Mouse (Mus musculus) hindbrain, embryonic 14.5 days (tissue): ENCODE measurements at regions not wholly inside any gene's neighbourhood (a gene's known extent, or its start where the extent isn't known, plus 50 kb on each side); places are given as distances from the start of the nearest gene placed in this dataset.
A peak's percentile ranks its signal among the peaks of the same experiment; 100 is the strongest.

Experiments used
- ATAC-seq: fragments of 200-750 bp; cut with Nextera tagmentation; 2 replicates; pipeline ENCODE4 v1.8.0; 2017; ENCODE audit warnings: moderate number of reproducible peaks, mild to moderate bottlenecking, moderate TSS enrichment, moderate library complexity; ENCODE audit not compliant: low FRiP score
- DNase-seq: peaks from one replicate; pipeline ENCODE4 v3.0.0-alpha.2; 2015; ENCODE audit warnings: low spot score
- H3K27ac ChIP-seq: fragments of 300-500 bp; sonication (generic); 2 replicates; pipeline ENCODE4 v1.5.1; 2014; ENCODE audit warnings: mild to moderate bottlenecking, moderate library complexity
- H3K27me3 ChIP-seq: fragments of 300-500 bp; sonication (generic); 2 replicates; pipeline ENCODE4 v1.6.1; 2014; ENCODE audit warnings: mild to moderate bottlenecking, low read length, mixed read lengths; ENCODE audit not compliant: control insufficient read depth, insufficient read depth
- H3K36me3 ChIP-seq: fragments of 300-500 bp; sonication (generic); replicated peaks from 2 replicates; pipeline ENCODE4 v1.6.1; 2014; ENCODE audit not compliant: control insufficient read depth, insufficient read depth
- H3K4me1 ChIP-seq: fragments of 300-500 bp; sonication (generic); replicated peaks from 2 replicates; pipeline ENCODE4 v1.6.1; 2014; ENCODE audit warnings: antibody characterized with exemption, low read length, mixed read lengths; ENCODE audit not compliant: control insufficient read depth, insufficient read depth
- H3K4me2 ChIP-seq: fragments of 300-500 bp; sonication (generic); replicated peaks from 2 replicates; pipeline ENCODE4 v1.6.1; 2014; ENCODE audit warnings: mild to moderate bottlenecking, moderate library complexity
- H3K4me3 ChIP-seq: fragments of 300-500 bp; sonication (generic); replicated peaks from 2 replicates; pipeline ENCODE4 v1.5.1; 2014; ENCODE audit warnings: mild to moderate bottlenecking, low read length
- H3K9ac ChIP-seq: fragments of 300-500 bp; sonication (generic); 2 replicates; pipeline ENCODE4 v1.6.1; 2014
- H3K9me3 ChIP-seq: fragments of 300-500 bp; sonication (generic); 2 replicates; pipeline ENCODE4 v1.6.1; 2016; ENCODE audit warnings: low read length; ENCODE audit not compliant: control insufficient read depth
- WGBS: fragments of 180-500 bp; shearing (Covaris S2); extraction: QIAGEN DNeasy Blood & Tissue Kit; methylation state at CpG from one replicate; pipeline ENCODE4 v1.1.7; 2014; 5-methylcytosine and 5-hydroxymethylcytosine counted together

GRCm38 (mm10) chr13:73405720-73406629 is 61.0 kb upstream of the Lpcat1 start:
- H3K27me3 ChIP-seq: no peaks in the 10 kb centered on the region
- no peaks in the 10 kb centered on the region for H3K4me1 ChIP-seq
- H3K4me3 ChIP-seq: no peak overlapping the region
- H3K9me3 ChIP-seq: no peaks in the 10 kb centered on the region
- WGBS: 19% methylated on average over 20 of the region's 20 CpGs
- no peak overlapping the region for H3K9ac ChIP-seq
- ATAC-seq (0 out of 2 replicates have a peak, but pooled peaks have one; percentile 48), DNase-seq (no peak)
- no peaks in the 10 kb centered on the region for H3K36me3 ChIP-seq
- H3K4me2 ChIP-seq: no peak overlapping the region
- H3K27ac ChIP-seq: no peak overlapping the region

GRCm38 (mm10) chr13:73400921-73401320 is 66.1 kb upstream of the Lpcat1 start:
- Histone ChIP-seq H3K9ac (no peak overlapping the region), H3K4me1 (no peaks in the 10 kb centered on the region), H3K4me3 (no peak overlapping the region), H3K36me3 (no peaks in the 10 kb centered on the region), H3K27ac (no peak overlapping the region), H3K27me3 (no peaks in the 10 kb centered on the region; the same call in 1 of the 2 replicates), H3K9me3 (no peaks in the 10 kb centered on the region), H3K4me2 (no peak overlapping the region)
- 89% methylated on average over 1 of the region's 1 CpGs for WGBS
- DNase-seq: no peak
- ATAC-seq: no peak

GRCm38 (mm10) chr13:73397033-73397432 is 68.7 kb upstream of the Ndufs6 start:
- H3K4me3 ChIP-seq: no peak overlapping the region
- no peak overlapping the region for H3K9ac ChIP-seq
- DNase-seq (no peak), ATAC-seq (no peak)
- H3K27ac ChIP-seq: no peak overlapping the region
- WGBS: 15% methylated on average over 4 of the region's 4 CpGs
- no peaks in the 10 kb centered on the region for H3K36me3 ChIP-seq
- H3K4me1 ChIP-seq: no peaks in the 10 kb centered on the region
- no peaks in the 10 kb centered on the region; the same call in 1 of the 2 replicates for H3K27me3 ChIP-seq
- H3K4me2 ChIP-seq: no peak overlapping the region
- H3K9me3 ChIP-seq: no peaks in the 10 kb centered on the region

- no peak overlapping the region for H3K4me3 ChIP-seq
- H3K9me3 ChIP-seq: no peaks in the 10 kb centered on the region
- ATAC-seq (no peak), DNase-seq (no peak)
- H3K4me1 ChIP-seq: no peaks in the 10 kb centered on the region
- H3K27ac ChIP-seq: no peak overlapping the region
- H3K36me3 ChIP-seq: no peaks in the 10 kb centered on the region
- WGBS: 59% methylated on average over 7 of the region's 7 CpGs
- H3K4me2 ChIP-seq: no peak overlapping the region
- no peaks in the 10 kb centered on the region; the same call in 1 of the 2 replicates for H3K27me3 ChIP-seq
- no peak overlapping the region for H3K9ac ChIP-seq
Observed at GRCm38 (mm10) chr13:73395856-73396255, 67.5 kb upstream of the Ndufs6 start.

GRCm38 (mm10) chr13:73389051-73389450 is 60.7 kb upstream of the Ndufs6 start:
- DNase-seq (no peak), ATAC-seq (no peak)
- 90% methylated on average over 4 of the region's 4 CpGs for WGBS
- no peak overlapping the region for H3K27ac ChIP-seq
- no peak overlapping the region for H3K4me2 ChIP-seq
- no peaks in the 10 kb centered on the region for H3K36me3 ChIP-seq
- H3K9me3 ChIP-seq: no peaks in the 10 kb centered on the region
- H3K9ac ChIP-seq: no peak overlapping the region
- H3K4me3 ChIP-seq: no peak overlapping the region
- H3K4me1 ChIP-seq: no peaks in the 10 kb centered on the region
- H3K27me3 ChIP-seq: no peaks in the 10 kb centered on the region

GRCm38 (mm10) chr13:73383585-73383984 is 55.2 kb upstream of the Ndufs6 start:
- H3K9ac ChIP-seq: no peak overlapping the region
- no peaks in the 10 kb centered on the region for H3K4me1 ChIP-seq
- no peak overlapping the region for H3K4me2 ChIP-seq
- ATAC-seq (no peak), DNase-seq (no peak)
- H3K4me3 ChIP-seq: no peak overlapping the region
- WGBS: 69% methylated on average over 3 of the region's 3 CpGs
- no peaks in the 10 kb centered on the region for H3K27me3 ChIP-seq
- no peaks in the 10 kb centered on the region for H3K9me3 ChIP-seq
- no peak overlapping the region for H3K27ac ChIP-seq
- no peaks in the 10 kb centered on the region for H3K36me3 ChIP-seq
